Mouse (Mus musculus) layer of hippocampus, adult 18-20 months (tissue): ENCODE measurements around the gene Nek7. TPM values are rescaled to one million over a fixed set of nuclear protein-coding genes. Genes with fewer than 3 reads are reported as not detected.

ENCODE experiments used
- total RNA-seq, 2 experiments: library from RNA; stranded (reverse); gene quantifications; 2 replicates each; pipeline ENCODE4 v1.2.3; 2021

The Nek7 gene
- total RNA-seq, 2 experiments from 2014 or later = 35.9 to 39.7 TPM

Other genes starting within 250 kb of the Nek7 start
- 10 to 100 TPM; 15.0 to 15.5 TPM for gene Lhx9, start 228.4 kb upstream of the Nek7 start, total RNA-seq
- 10 to 100 TPM; 21.9 to 23.9 TPM for gene 2310009B15Rik, start 236.7 kb upstream of the Nek7 start, total RNA-seq